Mouse (Mus musculus) liver, embryonic 14.5 days (tissue): ENCODE results near the gene Ssr3.

Source experiments
- CTCF ChIP-seq: IDR thresholded peaks from 2 replicates; pipeline ENCODE4 v1.5.1; 2016; ENCODE audit warnings: antibody characterized with exemption, low read depth, control low read depth
- EP300 ChIP-seq: IDR thresholded peaks from 2 replicates; pipeline ENCODE4 v1.6.1; 2016; ENCODE audit warnings: antibody characterized with exemption, low read depth

DNA sequence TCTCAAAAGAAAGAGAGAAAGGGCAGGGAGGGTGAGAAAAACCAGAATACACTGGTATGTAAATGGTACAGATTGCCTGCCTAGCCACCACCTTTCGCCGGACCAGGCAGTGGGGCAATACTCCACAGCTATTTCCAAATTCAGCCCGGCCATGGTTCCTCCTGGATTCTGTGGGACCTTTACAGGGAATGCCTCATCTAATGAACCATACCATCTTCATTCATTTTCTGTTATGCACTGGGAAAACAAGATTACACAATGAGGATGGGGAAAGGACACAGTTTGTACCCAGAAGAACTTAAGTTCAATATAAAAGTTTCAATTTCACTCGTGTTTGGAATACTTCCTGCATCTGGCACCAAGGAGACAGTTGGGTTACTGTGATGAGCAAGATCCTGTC is 19.9 kb downstream of the Ssr3 start:
- TF ChIP-seq CTCF (no peak), EP300 (no peak)
